Mouse (Mus musculus) limb, embryonic 12.5 days (tissue): ENCODE measurements around the gene 5430419D17Rik. TPM values are rescaled to one million over a fixed set of nuclear protein-coding genes. Genes with fewer than 3 reads are reported as not detected.

Experiments
- ATAC-seq: fragments of 200-750 bp; cut with Nextera tagmentation; 2 replicates; pipeline ENCODE4 v1.8.0; 2017; ENCODE audit warnings: low read depth, moderate TSS enrichment; ENCODE audit not compliant: insufficient number of reproducible peaks, insufficient read depth, low FRiP score, low TSS enrichment
- H3K27ac ChIP-seq: fragments of 300-500 bp; sonication (generic); 2 replicates; pipeline ENCODE4 v1.5.1; 2016; ENCODE audit warnings: mild to moderate bottlenecking, moderate library complexity
- H3K27me3 ChIP-seq: fragments of 300-500 bp; sonication (generic); 2 replicates; pipeline ENCODE4 v1.6.1; 2016; ENCODE audit warnings: mild to moderate bottlenecking, moderate library complexity
- H3K36me3 ChIP-seq: fragments of 300-500 bp; sonication (generic); 2 replicates; pipeline ENCODE4 v1.6.1; 2016; ENCODE audit warnings: mild to moderate bottlenecking, moderate library complexity
- H3K4me1 ChIP-seq: fragments of 300-500 bp; sonication (generic); replicated peaks from 2 replicates; pipeline ENCODE4 v1.6.1; 2016
- H3K4me2 ChIP-seq: fragments of 300-500 bp; sonication (generic); 2 replicates; pipeline ENCODE4 v1.6.1; 2016; ENCODE audit warnings: mild to moderate bottlenecking, moderate library complexity
- H3K4me3 ChIP-seq: fragments of 300-500 bp; sonication (generic); replicated peaks from 2 replicates; pipeline ENCODE4 v1.5.1; 2016; ENCODE audit warnings: mild to moderate bottlenecking
- H3K9ac ChIP-seq: fragments of 300-500 bp; sonication (generic); replicated peaks from 2 replicates; pipeline ENCODE4 v1.6.1; 2016; ENCODE audit warnings: mild to moderate bottlenecking, moderate library complexity
- H3K9me3 ChIP-seq: fragments of 300-500 bp; sonication (generic); 2 replicates; pipeline ENCODE4 v1.6.1; 2016; ENCODE audit warnings: mild to moderate bottlenecking, moderate library complexity
- WGBS: fragments of 180-500 bp; shearing (Covaris S2); methylation state at CpG from one replicate; pipeline ENCODE4 v1.1.7; 2016; 5-methylcytosine and 5-hydroxymethylcytosine counted together
- polyA plus RNA-seq: library from polyadenylated mRNA; unstranded; fragments of >200 nt; fragmentation: Nextera tagmentation; extraction: Ambion mirVana; gene quantifications from 2 replicates; pipeline ENCODE4 v1.2.1, GENCODE M21; 2016

The 5430419D17Rik gene
- polyA plus RNA-seq, 1 experiment from 2014 or later, result not detected

DNA sequence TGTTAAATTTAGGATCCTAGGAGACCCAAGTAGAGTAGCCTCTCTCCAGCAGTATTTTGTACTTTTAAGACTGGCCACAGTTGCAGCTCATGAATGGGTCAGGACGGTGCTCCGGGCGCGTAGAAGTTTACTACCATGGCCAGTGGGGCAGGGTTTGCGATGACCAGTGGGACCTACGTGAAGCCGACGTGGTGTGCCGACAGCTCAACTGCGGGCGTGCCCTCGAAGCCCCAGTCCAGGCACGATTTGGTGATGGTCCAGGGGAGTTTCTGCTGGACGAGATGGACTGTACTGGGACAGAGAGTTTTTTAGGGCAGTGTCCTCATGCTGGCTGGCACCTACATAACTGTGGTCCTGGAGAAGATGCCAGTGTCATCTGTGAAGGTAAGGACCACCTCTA is 13.8 kb downstream of the 5430419D17Rik start:
- H3K27me3 ChIP-seq, result no peaks in the 10 kb centered on the region

DNA sequence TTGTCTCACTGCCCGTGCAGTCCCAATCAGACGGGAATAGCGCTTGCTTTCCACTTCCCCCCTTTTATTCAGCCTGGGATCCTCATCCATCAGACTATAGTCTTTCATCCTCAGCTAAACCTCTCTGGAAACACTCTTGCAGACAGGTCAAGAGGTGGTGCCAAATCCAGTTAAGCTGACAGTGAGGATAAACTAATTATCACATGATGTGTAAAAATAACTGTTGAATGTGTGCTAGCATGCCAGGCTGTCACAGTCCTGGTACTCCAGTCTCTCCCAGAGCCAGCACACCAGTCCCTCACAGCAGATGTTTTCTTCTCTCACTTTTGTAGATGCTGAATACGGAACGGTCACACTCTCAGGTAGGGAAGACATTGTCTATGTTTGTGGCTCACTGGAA is 48.9 kb downstream of the 5430419D17Rik start:
- Histone ChIP-seq H3K9ac (no peak overlapping the region), H3K4me1 (no peaks in the 10 kb centered on the region), H3K36me3 (no peaks in the 10 kb centered on the region), H3K27me3 (no peaks in the 10 kb centered on the region; the same call in 1 of the 2 replicates), H3K9me3 (no peaks in the 10 kb centered on the region), H3K4me3 (no peak overlapping the region), H3K4me2 (no peak overlapping the region), H3K27ac (no peak overlapping the region)
- ATAC-seq, result no peak
- WGBS, result 61% methylated on average over 5 of the region's 5 CpGs

More for the DNA sequence above, 13.8 kb downstream of the 5430419D17Rik start:
- WGBS, result 92% methylated on average over 14 of the region's 14 CpGs
- Histone ChIP-seq H3K4me2 (no peak overlapping the region), H3K9ac (no peak overlapping the region), H3K9me3 (no peaks in the 10 kb centered on the region), H3K4me1 (no peaks in the 10 kb centered on the region), H3K4me3 (no peak overlapping the region), H3K36me3 (no peaks in the 10 kb centered on the region), H3K27ac (no peak overlapping the region)
- ATAC-seq, result no peak

DNA sequence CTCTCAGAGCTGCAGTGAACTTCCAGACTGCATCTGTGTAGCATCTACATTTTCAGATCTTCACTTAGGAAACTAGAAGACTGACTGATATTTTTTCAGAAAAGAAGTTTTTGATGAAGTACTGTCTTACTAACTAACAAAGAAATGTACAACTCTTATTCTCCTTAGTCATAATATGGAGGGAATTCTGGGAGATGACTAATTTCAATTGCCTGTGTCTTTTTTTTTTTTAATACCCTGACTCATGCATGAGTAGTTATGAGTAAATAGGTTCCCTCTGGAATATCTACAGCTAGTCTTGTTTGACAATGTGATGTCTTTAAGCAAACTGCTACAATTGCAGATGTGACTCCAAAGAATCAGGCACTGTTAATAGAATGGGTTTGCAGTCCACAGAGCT is 61.9 kb downstream of the 5430419D17Rik start:
- Histone ChIP-seq H3K4me1 (no peaks in the 10 kb centered on the region), H3K36me3 (no peaks in the 10 kb centered on the region), H3K9me3 (no peaks in the 10 kb centered on the region), H3K27me3 (no peaks in the 10 kb centered on the region; the same call in 1 of the 2 replicates), H3K9ac (no peak overlapping the region), H3K4me3 (no peak overlapping the region), H3K4me2 (no peak overlapping the region), H3K27ac (no peak overlapping the region)
- no peak for ATAC-seq

DNA sequence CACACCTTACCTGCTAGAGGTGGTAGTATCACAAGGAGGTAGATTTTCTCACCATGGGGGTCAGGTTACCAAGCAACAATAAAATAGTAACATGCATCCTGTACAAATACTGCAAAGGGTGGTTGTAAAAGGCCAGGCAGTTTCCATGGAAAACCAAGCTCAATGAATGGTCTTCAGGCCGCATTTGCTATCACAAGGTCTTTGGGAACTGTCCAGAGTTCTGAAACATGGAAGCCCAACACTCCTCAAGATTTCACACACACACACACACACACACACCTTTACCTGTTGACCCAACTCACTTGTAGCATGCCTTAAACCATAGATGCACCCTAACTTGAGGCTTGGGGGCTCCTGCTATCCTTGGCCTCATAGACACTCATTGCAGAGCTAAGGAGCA is 70.8 kb downstream of the 5430419D17Rik start:
- Histone ChIP-seq H3K9me3 (no peaks in the 10 kb centered on the region), H3K36me3 (no peaks in the 10 kb centered on the region), H3K4me2 (no peak overlapping the region), H3K27me3 (no peaks in the 10 kb centered on the region), H3K9ac (no peak overlapping the region), H3K27ac (no peak overlapping the region), H3K4me1 (no peaks in the 10 kb centered on the region), H3K4me3 (no peak overlapping the region)
- ATAC-seq, result no peak
- WGBS, result 28% methylated on average over 1 of the region's 1 CpGs

DNA sequence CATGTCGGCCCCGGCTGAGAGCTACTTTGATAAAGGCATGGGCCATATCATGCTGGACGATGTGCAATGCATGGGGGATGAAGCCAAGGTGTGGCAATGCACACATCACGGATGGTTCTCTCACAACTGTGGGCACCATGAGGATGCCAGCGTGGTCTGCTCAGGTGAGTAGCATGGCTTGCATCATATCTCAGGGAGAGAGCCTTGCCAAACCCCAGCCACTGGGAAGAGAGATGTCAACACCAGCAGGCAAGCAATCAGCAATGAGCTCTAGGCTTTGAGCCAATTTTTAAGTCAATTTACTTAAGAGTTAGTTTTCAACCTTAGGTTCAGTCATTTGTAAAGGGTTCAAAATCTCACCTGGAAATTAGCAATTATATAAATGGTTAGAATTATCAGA is 82.6 kb downstream of the 5430419D17Rik start:
- Histone ChIP-seq H3K9me3 (no peaks in the 10 kb centered on the region), H3K4me1 (no peaks in the 10 kb centered on the region), H3K4me3 (no peak overlapping the region), H3K27ac (no peak overlapping the region), H3K9ac (no peak overlapping the region), H3K27me3 (no peaks in the 10 kb centered on the region), H3K4me2 (no peak overlapping the region), H3K36me3 (no peaks in the 10 kb centered on the region)
- 91% methylated on average over 5 of the region's 5 CpGs for WGBS
- ATAC-seq, result no peak

DNA sequence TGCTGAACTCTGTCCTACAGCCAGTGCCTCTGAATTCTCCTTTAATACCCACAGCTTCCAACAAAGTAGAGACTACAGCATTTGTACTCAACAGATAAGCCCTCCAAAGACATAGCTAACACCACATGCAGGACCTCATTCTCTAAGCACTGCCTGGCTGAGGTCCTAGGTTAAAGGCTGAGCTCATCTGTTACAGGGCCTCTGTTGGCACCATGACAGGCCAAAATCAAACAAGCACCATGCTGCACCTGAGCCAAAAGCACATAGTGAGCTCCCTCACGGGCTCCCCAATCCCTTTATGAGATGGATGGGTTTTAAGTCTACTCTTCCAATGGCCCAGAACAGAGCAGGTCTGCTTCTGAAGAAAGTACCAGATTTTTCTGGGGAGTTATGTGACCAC is 83.1 kb downstream of the 5430419D17Rik start:
- no peak for ATAC-seq
- WGBS, result 68% methylated on average over 1 of the region's 1 CpGs
- no peaks in the 10 kb centered on the region for H3K27me3 ChIP-seq

DNA sequence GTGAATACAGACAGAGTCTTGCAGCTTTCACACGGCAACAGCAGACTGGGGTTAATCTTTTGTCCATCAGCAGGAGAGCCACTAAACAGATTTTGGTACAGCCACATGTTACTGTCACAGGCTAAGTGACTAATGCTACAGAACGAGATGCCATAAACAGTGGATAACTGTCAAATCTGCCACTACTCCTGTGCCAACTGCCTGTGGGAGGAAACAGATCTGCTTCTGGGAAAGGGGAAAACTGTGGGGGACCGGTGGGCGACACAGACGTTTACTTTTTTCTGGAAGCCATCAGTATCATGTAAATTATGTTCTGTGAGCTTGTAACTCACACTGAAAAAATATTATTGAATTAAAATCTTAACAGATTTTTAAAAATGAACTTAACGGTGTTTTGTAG is 86.7 kb downstream of the 5430419D17Rik start:
- Histone ChIP-seq H3K27me3 (no peaks in the 10 kb centered on the region), H3K4me1 (no peaks in the 10 kb centered on the region), H3K36me3 (no peaks in the 10 kb centered on the region), H3K9me3 (no peaks in the 10 kb centered on the region), H3K9ac (no peak overlapping the region), H3K27ac (no peak overlapping the region), H3K4me2 (no peak overlapping the region), H3K4me3 (no peak overlapping the region)
- no peak for ATAC-seq
- 50% methylated on average over 6 of the region's 6 CpGs for WGBS

More for the DNA sequence above, 83.1 kb downstream of the 5430419D17Rik start:
- Histone ChIP-seq H3K4me2 (no peak overlapping the region), H3K4me3 (no peak overlapping the region), H3K9me3 (no peaks in the 10 kb centered on the region), H3K4me1 (no peaks in the 10 kb centered on the region), H3K9ac (no peak overlapping the region), H3K27ac (no peak overlapping the region), H3K36me3 (no peaks in the 10 kb centered on the region)

DNA sequence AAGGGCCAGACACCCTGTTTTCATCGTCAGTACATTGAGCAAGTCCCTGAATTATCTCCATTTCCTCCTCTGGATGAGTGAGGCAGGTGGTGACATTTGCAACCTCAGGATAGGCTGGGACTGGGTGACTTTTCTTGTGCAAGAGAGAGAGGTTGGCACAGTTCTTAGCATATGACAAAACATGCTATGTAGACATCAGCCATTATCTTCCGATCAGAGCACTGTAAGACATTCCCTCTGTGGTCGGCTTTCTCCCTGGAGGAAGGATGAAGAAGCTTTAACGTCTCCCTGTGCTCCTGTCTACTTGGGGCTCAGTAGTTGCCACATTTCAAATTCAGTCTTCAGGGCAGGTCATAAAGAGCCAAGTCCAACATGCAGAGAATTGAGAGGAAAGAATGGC is 90.0 kb downstream of the 5430419D17Rik start:
- WGBS, result 86% methylated on average over 4 of the region's 4 CpGs
- Histone ChIP-seq H3K9me3 (no peaks in the 10 kb centered on the region), H3K4me1 (no peaks in the 10 kb centered on the region), H3K4me3 (no peak overlapping the region), H3K27me3 (no peaks in the 10 kb centered on the region), H3K9ac (no peak overlapping the region), H3K36me3 (no peaks in the 10 kb centered on the region), H3K4me2 (no peak overlapping the region), H3K27ac (no peak overlapping the region)
- ATAC-seq, result no peak

DNA sequence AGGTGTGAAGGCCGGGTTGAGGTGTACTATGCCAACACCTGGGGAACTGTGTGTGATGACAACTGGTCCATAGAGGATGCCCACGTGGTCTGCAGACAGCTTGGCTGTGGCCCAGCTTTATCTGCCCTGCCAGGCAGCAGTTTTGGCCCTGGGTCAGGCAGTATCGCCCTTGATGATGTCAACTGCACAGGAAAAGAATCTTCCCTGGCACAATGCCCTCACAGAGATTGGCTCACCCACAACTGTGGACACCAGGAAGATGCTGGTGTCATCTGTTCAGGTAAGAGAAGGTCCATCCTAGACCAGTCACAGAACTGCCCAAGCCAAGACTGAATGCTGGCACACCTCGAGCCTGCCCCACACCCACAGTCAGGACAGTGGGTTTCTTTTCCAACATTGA is 91.6 kb downstream of the 5430419D17Rik start:
- Histone ChIP-seq H3K27me3 (no peaks in the 10 kb centered on the region), H3K4me1 (no peaks in the 10 kb centered on the region), H3K36me3 (no peaks in the 10 kb centered on the region), H3K9ac (no peak overlapping the region), H3K4me2 (no peak overlapping the region), H3K9me3 (no peaks in the 10 kb centered on the region), H3K4me3 (no peak overlapping the region), H3K27ac (no peak overlapping the region)
- ATAC-seq, result no peak
- WGBS, result 76% methylated on average over 4 of the region's 4 CpGs

DNA sequence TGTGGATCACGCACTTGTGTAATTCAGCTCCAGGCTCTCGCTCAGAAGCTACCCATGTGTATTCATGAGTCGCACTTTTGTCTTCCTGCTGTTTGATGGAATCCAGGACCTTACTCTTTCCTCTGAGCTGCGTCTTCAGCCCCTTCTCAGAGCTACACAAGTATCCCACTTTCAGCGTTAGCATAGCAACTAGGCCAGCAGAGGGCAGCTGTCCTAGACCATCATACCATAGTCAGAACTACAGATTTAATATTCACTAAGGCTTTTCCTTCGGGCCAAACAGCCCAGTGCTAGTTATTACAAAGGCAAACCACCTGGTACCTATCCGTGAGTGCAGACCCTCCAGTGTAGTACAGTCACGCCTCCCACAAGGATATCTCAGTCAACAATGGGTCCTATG is 122.9 kb downstream of the 5430419D17Rik start:
- H3K9ac ChIP-seq, result no peak overlapping the region
- no peaks in the 10 kb centered on the region for H3K36me3 ChIP-seq
- H3K4me1 ChIP-seq, result no peaks in the 10 kb centered on the region
- H3K4me3 ChIP-seq, result no peak overlapping the region
- ATAC-seq, result no peak
- 77% methylated on average over 8 of the region's 8 CpGs for WGBS
- no peak overlapping the region for H3K4me2 ChIP-seq
- no peaks in the 10 kb centered on the region for H3K9me3 ChIP-seq
- no peak overlapping the region for H3K27ac ChIP-seq
- no peaks in the 10 kb centered on the region for H3K27me3 ChIP-seq

DNA sequence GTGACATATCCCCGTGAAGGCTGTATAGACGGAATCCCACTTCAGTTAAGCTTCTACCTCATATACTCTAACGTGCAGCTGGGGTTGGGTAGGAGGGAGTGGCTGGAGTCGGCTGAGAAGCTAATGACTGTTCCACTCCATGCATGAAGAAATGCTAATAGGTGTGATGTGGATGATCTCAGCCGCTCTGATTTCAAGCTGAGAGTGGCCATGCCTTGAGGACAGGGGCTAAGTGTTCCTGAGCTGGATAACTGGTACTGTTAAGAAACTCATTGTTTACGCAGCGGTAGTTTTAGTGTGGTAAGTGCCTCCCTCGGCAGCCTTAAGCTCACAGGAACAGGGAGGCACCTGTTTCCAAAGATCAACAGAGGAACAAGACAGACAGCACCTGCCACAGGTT is 129.1 kb downstream of the 5430419D17Rik start:
- no peak overlapping the region for H3K27ac ChIP-seq
- WGBS, result 77% methylated on average over 8 of the region's 8 CpGs
- H3K4me1 ChIP-seq, result no peaks in the 10 kb centered on the region
- H3K36me3 ChIP-seq, result no peaks in the 10 kb centered on the region
- no peak overlapping the region for H3K4me3 ChIP-seq
- H3K9me3 ChIP-seq, result no peaks in the 10 kb centered on the region
- no peak for ATAC-seq
- H3K4me2 ChIP-seq, result no peak overlapping the region
- H3K27me3 ChIP-seq, result no peaks in the 10 kb centered on the region
- no peak overlapping the region for H3K9ac ChIP-seq

DNA sequence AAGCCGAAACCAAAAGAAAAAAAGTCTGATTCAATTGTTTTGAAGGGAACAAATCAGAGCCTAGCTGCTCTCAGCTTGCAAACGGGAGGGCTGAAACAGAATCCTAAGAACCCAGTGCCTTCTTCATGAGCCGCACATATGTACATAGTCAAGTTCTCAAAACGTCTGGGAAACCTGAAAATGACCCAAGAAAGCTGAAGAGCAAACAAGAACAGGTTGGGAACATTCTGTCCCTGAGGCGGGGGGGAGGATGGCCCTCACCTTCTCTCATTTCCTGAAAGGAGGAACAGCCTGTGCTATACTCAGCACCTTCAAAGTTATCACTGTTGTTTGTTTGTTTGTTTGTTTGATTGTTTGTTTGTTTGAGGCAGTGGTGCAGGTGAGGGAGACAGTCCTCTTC is 132.5 kb downstream of the 5430419D17Rik start:
- WGBS, result 85% methylated on average over 5 of the region's 5 CpGs
- no peaks in the 10 kb centered on the region for H3K9me3 ChIP-seq
- no peak overlapping the region for H3K4me3 ChIP-seq
- H3K27ac ChIP-seq, result no peak overlapping the region
- no peaks in the 10 kb centered on the region for H3K27me3 ChIP-seq
- no peak for ATAC-seq
- no peaks in the 10 kb centered on the region for H3K36me3 ChIP-seq
- H3K4me2 ChIP-seq, result no peak overlapping the region
- no peaks in the 10 kb centered on the region for H3K4me1 ChIP-seq
- no peak overlapping the region for H3K9ac ChIP-seq
